Mouse (Mus musculus) liver, postnatal 0 days (tissue): ENCODE data around the gene Gm49337.

Experiments
- CTCF ChIP-seq: sonication (generic); IDR thresholded peaks from 2 replicates; pipeline ENCODE4 v1.5.1; 2016; ENCODE audit warnings: antibody characterized with exemption, low read depth
- EP300 ChIP-seq: IDR thresholded peaks from 2 replicates; pipeline ENCODE4 v1.6.1; 2016; ENCODE audit warnings: antibody characterized with exemption, low read depth, mild to moderate bottlenecking

- no peak for TF ChIP-seq CTCF
- no peak for TF ChIP-seq EP300
These were observed 47.0 kb downstream of the Gm49337 start for GRCm38 (mm10) chr4:116220071-116220650.
